22 mouse cellular contexts compared by ENCODE assay signal in genomic region chr8:80032604-80033003, GRCm38 (mm10). TPM values are rescaled to one million over a fixed set of nuclear protein-coding genes. Genes with fewer than 3 reads are reported as not detected.
DNase-seq lines count a peak whose midpoint lies in the region; ATAC-seq and TF ChIP-seq lines count a peak whose summit lies in the region.
"Had no signal": no experiment of that assay in that cellular context is flagged by ENCODE, and none has a peak within 500 bp of the region (broad histone marks: within the 10 kb centered on the region; RNA-seq: fewer than 3 reads in every experiment).

No protein-coding gene starts in this region.

- no peak overlapping the region for H3K27ac ChIP-seq in embryonic facial prominence, embryonic 11.5 days (replicated peaks; ENCODE audit: low read depth, low read length)
- H3K27ac ChIP-seq in limb, embryonic 13.5 days = no peak overlapping the region
- H3K27ac ChIP-seq: hindbrain, embryonic 15.5 days; liver, embryonic 14.5 days; lung, embryonic 15.5 days; macrophage; midbrain, embryonic 12.5 days; neural tube, embryonic 13.5 days had no signal

- no peaks in the 10 kb centered on the region for H3K9me3 ChIP-seq in embryonic facial prominence, embryonic 11.5 days (replicated peaks; ENCODE audit: control insufficient read depth, low read length)
- H3K9me3 ChIP-seq in limb, embryonic 13.5 days = no peaks in the 10 kb centered on the region
- H3K9me3 ChIP-seq: G1E; hindbrain, embryonic 15.5 days; kidney, embryonic 15.5 days; lung, embryonic 15.5 days; midbrain, embryonic 12.5 days; neural tube, embryonic 13.5 days had no signal

- H3K36me3 ChIP-seq in C2C12 (ENCODE audit: control insufficient read depth, insufficient read depth) = no peaks in the 10 kb centered on the region
- no peaks in the 10 kb centered on the region for H3K36me3 ChIP-seq in embryonic facial prominence, embryonic 11.5 days (replicated peaks; ENCODE audit: control insufficient read depth, insufficient read depth, low read depth, low read length)
- no peaks in the 10 kb centered on the region for H3K36me3 ChIP-seq in limb, embryonic 13.5 days
- H3K36me3 ChIP-seq: G1E; hindbrain, embryonic 15.5 days; kidney, embryonic 15.5 days; lung, embryonic 15.5 days; midbrain, embryonic 12.5 days; neural tube, embryonic 13.5 days had no signal

- H3K4me3 ChIP-seq in C2C12 (ENCODE audit: insufficient read depth, poor library complexity, severe bottlenecking) = no peak overlapping the region
- no peak overlapping the region for H3K4me3 ChIP-seq in embryonic facial prominence, embryonic 11.5 days (ENCODE audit: low read depth, low read length)
- H3K4me3 ChIP-seq in limb, embryonic 13.5 days = no peak overlapping the region
- H3K4me3 ChIP-seq: hindbrain, embryonic 15.5 days; kidney, embryonic 15.5 days; lung, embryonic 15.5 days; midbrain, embryonic 12.5 days; neural tube, embryonic 13.5 days had no signal

- no peaks in the 10 kb centered on the region for H3K79me2 ChIP-seq in C2C12 (ENCODE audit: control insufficient read depth, insufficient read depth)

- 13% methylated on average over 3 of the region's 3 CpGs for WGBS in embryonic facial prominence, embryonic 11.5 days
- WGBS in limb, embryonic 13.5 days = 13% methylated on average over 3 of the region's 3 CpGs

- peaks cover 2% of the 10 kb centered on the region for H3K4me1 ChIP-seq in embryonic facial prominence, embryonic 11.5 days (ENCODE audit: control insufficient read depth, insufficient read depth, low read length)
- peaks cover 29% of the 10 kb centered on the region for H3K4me1 ChIP-seq in limb, embryonic 13.5 days

- ATAC-seq in embryonic facial prominence, embryonic 11.5 days (replicated peaks; ENCODE audit: insufficient number of reproducible peaks, low FRiP score, low TSS enrichment, low read depth) = 0 out of 2 replicates have a peak, but pooled peaks have one; percentile 54
- peak; percentile 54; the same call in 1 of the 2 replicates for ATAC-seq in limb, embryonic 13.5 days (ENCODE audit: low FRiP score, low read depth)
- ATAC-seq: CD4-positive, CD25-positive, alpha-beta regulatory T cell, adult 4 months had no signal

- no peak overlapping the region for H3ac ChIP-seq in C2C12 (ENCODE audit: control insufficient read depth, insufficient read length, low read depth)

- H3K4me2 ChIP-seq in embryonic facial prominence, embryonic 11.5 days (ENCODE audit: low read depth, low read length) = no peak overlapping the region
- no peak overlapping the region for H3K4me2 ChIP-seq in limb, embryonic 13.5 days (replicated peaks)
- H3K4me2 ChIP-seq: hindbrain, embryonic 15.5 days; lung, embryonic 15.5 days; midbrain, embryonic 12.5 days; neural tube, embryonic 13.5 days had no signal

- DNase-seq in Muller cell, postnatal 12 days (ENCODE audit: inconsistent ontology term) = peak; percentile 64
- peak; percentile 49 for DNase-seq in embryonic facial prominence, embryonic 11.5 days (ENCODE audit: low spot score)
- no peak for DNase-seq in urinary bladder, postnatal 25 days (ENCODE audit: low spot score)
- DNase-seq in liver = no peak
- DNase-seq in kidney, adult 8-10 months = no peak
- DNase-seq in layer of hippocampus, adult 9-11 months = no peak
- DNase-seq: cerebellum, adult 9-11 months; heart, adult 18-20 months; heart, postnatal 36 days; right cerebral cortex, postnatal 14 days; thymus, postnatal 4 days had no signal

- no peak overlapping the region for H3K9ac ChIP-seq in embryonic facial prominence, embryonic 11.5 days (replicated peaks; ENCODE audit: low read length)
- H3K9ac ChIP-seq in limb, embryonic 13.5 days = no peak overlapping the region
- H3K9ac ChIP-seq: hindbrain, embryonic 15.5 days; kidney, embryonic 15.5 days; liver, embryonic 14.5 days; lung, embryonic 15.5 days; midbrain, embryonic 12.5 days; neural tube, embryonic 13.5 days had no signal

- no peak for TF ChIP-seq CTCF in C2C12 (IDR thresholded peaks at IDR 0.05; ENCODE audit: control insufficient read depth, insufficient read depth, insufficient read length)

- no peaks in the 10 kb centered on the region for H3K27me3 ChIP-seq in C2C12 (ENCODE audit: control insufficient read depth, insufficient read depth, insufficient read length)
- H3K27me3 ChIP-seq in embryonic facial prominence, embryonic 11.5 days (ENCODE audit: control insufficient read depth, insufficient read depth, low read length) = no peaks in the 10 kb centered on the region
- no peaks in the 10 kb centered on the region; the same call in 1 of the 2 replicates for H3K27me3 ChIP-seq in limb, embryonic 13.5 days
- H3K27me3 ChIP-seq: hindbrain, embryonic 15.5 days; kidney, embryonic 15.5 days; lung, embryonic 15.5 days; neural tube, embryonic 13.5 days had no signal

- H3K79me3 ChIP-seq in C2C12 (ENCODE audit: low read depth) = no peaks in the 10 kb centered on the region

TF ChIP-seq in C2C12, 6 proteins besides CTCF, POLR2A, EP300 and RAD21:
- peak; percentile 99 for TF ChIP-seq MYOD1 (IDR thresholded peaks at IDR 0.05; ENCODE audit: control insufficient read depth, insufficient read length, low read depth)
- no peak for TF ChIP-seq CEBPB (IDR thresholded peaks at IDR 0.05; ENCODE audit: low read depth)
- TF ChIP-seq USF1 (IDR thresholded peaks at IDR 0.05; ENCODE audit: low read depth) = no peak
- peak; percentile 19 for TF ChIP-seq MAX (IDR thresholded peaks at IDR 0.05)
- no peak for TF ChIP-seq FOSL1 (IDR thresholded peaks at IDR 0.05; ENCODE audit: insufficient read depth, low read length, poor library complexity, severe bottlenecking)
- TF ChIP-seq MYOG (IDR thresholded peaks at IDR 0.05; ENCODE audit: control insufficient read depth, extremely low read depth, insufficient read length) = no peak
TF ChIP-seq in C2C12: peak in this region for 2.

RNA-seq across cellular contexts. Expression of gene Hhip, which starts 25.2 kb away (rescaled TPM):
- polyA plus RNA-seq in C2C12 (2012; fragmentation: generic; extraction: Trizol) = 2.8 TPM
- polyA plus RNA-seq in embryonic facial prominence, embryonic 11.5 days (2014; fragmentation: Nextera tagmentation; extraction: Ambion mirVana) = 2.8 and 3.7 TPM in 2 replicates
- 14.0 and 15.9 TPM in 2 replicates for polyA plus RNA-seq in limb, embryonic 13.5 days (2015; fragmentation: Nextera tagmentation; extraction: Ambion mirVana)
- polyA plus RNA-seq: CD4-positive, CD25-positive, alpha-beta regulatory T cell, adult 4 months; G1E; macrophage had no signal

Comparison
In these comparisons a context has a peak if more than half of its experiments do, and no peak if none do; other contexts are left out.
1. DNase-seq: peak in Muller cell, postnatal 12 days (single experiment) and embryonic facial prominence, embryonic 11.5 days (single experiment); none in urinary bladder, postnatal 25 days (single experiment), liver (single experiment), kidney, adult 8-10 months (0 of 2) and layer of hippocampus, adult 9-11 months (single experiment).